Mouse (Mus musculus) heart, postnatal 0 days (tissue): ENCODE results near the gene Spry1.

Experiments
- CTCF ChIP-seq: IDR thresholded peaks from 2 replicates; pipeline ENCODE4 v1.5.1; 2016; ENCODE audit warnings: antibody characterized with exemption, control low read depth, low read depth
- EP300 ChIP-seq: IDR thresholded peaks from 2 replicates; pipeline ENCODE4 v1.6.1; 2016; ENCODE audit warnings: antibody characterized with exemption, low read depth

DNA sequence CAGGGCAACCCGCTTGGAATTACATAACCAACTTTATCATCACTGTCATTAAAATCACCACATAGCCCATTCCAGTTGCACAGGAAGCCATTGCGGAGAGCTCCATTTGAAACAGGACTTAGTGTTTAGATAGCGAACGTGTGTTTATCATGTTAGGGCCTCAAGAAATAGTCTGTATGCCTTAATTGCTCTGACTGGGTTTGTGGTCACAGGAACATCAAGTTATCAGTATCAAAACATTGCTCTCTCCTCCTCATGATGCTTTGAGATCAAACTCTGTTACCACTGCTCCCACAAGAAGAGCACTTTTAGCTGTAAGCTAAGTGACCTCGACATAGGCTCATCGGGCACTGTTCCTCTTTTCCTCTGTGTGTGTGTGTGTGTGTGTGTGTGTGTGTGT, 19.9 kb downstream of the Spry1 start:
- no peak for TF ChIP-seq CTCF
- TF ChIP-seq EP300, result no peak
